Mouse (Mus musculus) CD4-positive naive resting alpha-beta T cell, adult 76 days (primary cell): ENCODE results near the gene Rpap3. TPM values are rescaled to one million over a fixed set of nuclear protein-coding genes. Genes with fewer than 3 reads are reported as not detected.

Experiments used
- total RNA-seq: library from RNA; stranded (reverse); gene quantifications from one replicate; pipeline ENCODE4 v1.2.4, GENCODE M21; 2023

Gene Rpap3
- 19.2 TPM for total RNA-seq

DNA sequence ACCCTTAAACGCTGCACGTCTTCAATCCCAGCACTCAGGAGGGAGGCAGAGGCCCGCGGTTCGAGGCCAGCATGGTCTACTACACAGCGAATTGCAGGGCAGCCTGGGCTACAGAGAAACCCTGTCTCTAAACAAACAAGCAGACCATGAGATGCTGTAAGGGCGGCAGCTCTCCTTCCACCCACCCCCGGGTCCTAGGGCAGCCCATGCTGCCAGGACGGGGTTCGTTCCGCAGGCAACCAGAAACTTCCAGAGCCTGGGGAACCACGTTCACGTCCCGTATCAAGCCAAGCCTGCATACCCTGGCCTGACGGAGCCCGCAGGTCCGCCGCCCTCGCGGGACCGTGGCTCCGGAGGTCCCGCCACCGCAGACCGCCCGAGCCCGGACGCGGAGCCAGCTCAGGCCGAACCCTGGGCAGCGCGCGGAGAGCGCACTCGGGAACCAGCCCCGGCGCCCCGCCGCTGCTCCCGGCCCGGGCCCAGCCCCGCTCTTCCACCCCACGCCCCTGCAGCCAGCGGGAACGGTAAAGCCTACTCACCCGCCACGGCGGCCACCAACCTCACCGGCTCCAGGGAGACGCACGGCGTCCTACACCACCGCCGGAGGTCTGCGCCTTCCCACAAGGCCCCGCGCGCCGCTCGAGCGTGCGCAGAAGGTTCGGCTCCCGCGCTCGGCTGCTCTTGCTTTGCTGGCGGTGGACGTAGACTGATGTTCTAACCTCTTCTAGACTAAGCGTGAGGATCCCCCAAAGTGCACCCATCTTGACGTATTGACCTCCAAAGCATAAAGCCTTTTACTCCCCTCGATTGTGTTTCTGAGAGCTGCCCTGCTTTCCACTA is at the start of gene Rpap3:
Rpap3 (minus strand) TSS at position 615 of the 840 bp plus-strand sequence.

DNA sequence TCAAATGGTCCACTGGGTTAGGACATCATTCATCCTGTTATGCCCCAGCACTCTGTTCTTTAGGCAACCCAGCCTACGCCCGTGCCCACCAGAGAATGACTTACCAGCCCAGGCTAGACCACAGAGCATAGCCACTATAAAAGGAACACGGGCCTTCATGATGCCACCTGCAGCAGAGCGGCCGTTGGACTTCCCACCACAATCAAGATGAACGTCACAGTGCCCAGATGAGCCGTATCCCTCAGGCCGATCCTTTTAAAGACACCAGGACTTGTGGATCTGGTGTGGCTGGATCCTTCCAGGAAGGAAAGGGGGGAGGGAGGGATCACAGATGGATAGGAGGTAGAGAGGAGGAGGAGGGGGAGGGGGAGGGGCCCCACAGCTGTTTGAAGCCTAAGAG is 25.5 kb upstream of the Rpap3 start, which contains the start of gene Endou:
Endou (minus strand) TSS at position 229 of the 400 bp plus-strand sequence.

Other genes starting within 250 kb of the Rpap3 start
- gene Endou, start 25.5 kb upstream of the Rpap3 start, total RNA-seq = 0.82 TPM
- gene Rapgef3, start 62.1 kb upstream of the Rpap3 start, total RNA-seq = 3.5 TPM
- gene Slc48a1, start 72.7 kb upstream of the Rpap3 start, total RNA-seq = 24.5 TPM
- 131 TPM for gene Hdac7, start 138.7 kb upstream of the Rpap3 start, total RNA-seq
- gene Vdr, start 204.8 kb upstream of the Rpap3 start, total RNA-seq = 0.23 TPM